Mouse (Mus musculus): ENCODE data around the gene Tec. TPM values are rescaled to one million over a fixed set of nuclear protein-coding genes. Genes with fewer than 3 reads are reported as not detected.

Gene Tec
- polyA plus RNA-seq, 1 experiment from 2014 or later: 7.9 TPM

GRCm38 (mm10) chr5:72723429-72723828 is 144.9 kb downstream of the Tec start:
- Histone ChIP-seq H3K27me3 (replicated peaks; ENCODE audit: control insufficient read depth, insufficient read depth, low read length) (no peaks in the 10 kb centered on the region), H3K4me3 (ENCODE audit: low read depth, low read length) (no peak overlapping the region), H3K4me2 (ENCODE audit: low read depth, low read length) (no peak overlapping the region), H3K36me3 (ENCODE audit: control insufficient read depth, insufficient read depth, low read length) (no peaks in the 10 kb centered on the region), H3K9me3 (ENCODE audit: control insufficient read depth, low read length) (0 out of 2 replicates have a peak, but pooled peaks cover 3% of the 10 kb centered on the region), H3K27ac (replicated peaks; ENCODE audit: low read depth, low read length) (no peak overlapping the region), H3K9ac (ENCODE audit: low read depth, low read length) (no peak overlapping the region), H3K4me1 (ENCODE audit: control insufficient read depth, insufficient read depth, low read length) (no peaks in the 10 kb centered on the region)
- DNase-seq (ENCODE audit: low spot score) (no peak), ATAC-seq (ENCODE audit: low read depth) (no peak)
- 62% methylated on average over 2 of the region's 2 CpGs for WGBS

DNA sequence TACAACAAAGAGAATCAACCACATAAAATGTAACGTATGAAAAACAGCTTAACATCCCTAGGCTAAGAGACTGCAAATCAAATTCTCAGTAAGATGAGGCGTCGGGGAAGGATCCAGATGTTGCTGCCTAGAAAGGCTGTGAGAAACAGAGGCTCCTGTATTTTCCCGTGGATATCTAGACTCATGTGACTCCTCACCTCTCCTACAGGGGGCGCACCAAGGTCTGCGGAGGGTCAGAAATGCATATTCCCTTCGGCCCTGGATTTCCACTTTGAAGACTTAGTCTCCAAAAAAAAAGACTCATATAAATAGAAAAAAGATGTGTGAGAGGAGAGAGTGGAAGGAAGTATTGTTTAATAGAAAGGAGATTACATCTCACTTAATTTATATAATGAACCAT is 147.7 kb downstream of the Tec start:
- Histone ChIP-seq H3K36me3 (ENCODE audit: control insufficient read depth, insufficient read depth, low read length) (no peaks in the 10 kb centered on the region), H3K27ac (replicated peaks; ENCODE audit: low read depth, low read length) (no peak overlapping the region), H3K27me3 (replicated peaks; ENCODE audit: control insufficient read depth, insufficient read depth, low read length) (no peaks in the 10 kb centered on the region), H3K4me3 (ENCODE audit: low read depth, low read length) (no peak overlapping the region), H3K4me1 (ENCODE audit: control insufficient read depth, insufficient read depth, low read length) (no peaks in the 10 kb centered on the region), H3K4me2 (ENCODE audit: low read depth, low read length) (no peak overlapping the region), H3K9ac (ENCODE audit: low read depth, low read length) (no peak overlapping the region), H3K9me3 (ENCODE audit: control insufficient read depth, low read length) (0 out of 2 replicates have a peak, but pooled peaks cover 3% of the 10 kb centered on the region)
- no peak for ATAC-seq (ENCODE audit: low read depth)
- 53% methylated on average over 7 of the region's 7 CpGs for WGBS
- no peak for DNase-seq (ENCODE audit: low spot score)

- H3K4me3 ChIP-seq (ENCODE audit: low read depth, low read length): no peak overlapping the region
- no peak overlapping the region for H3K9ac ChIP-seq (ENCODE audit: low read depth, low read length)
- no peak overlapping the region for H3K27ac ChIP-seq (replicated peaks; ENCODE audit: low read depth, low read length)
- ATAC-seq (ENCODE audit: low read depth): no peak
- WGBS: 29% methylated on average over 4 of the region's 4 CpGs
- no peak overlapping the region for H3K4me2 ChIP-seq (ENCODE audit: low read depth, low read length)
- no peaks in the 10 kb centered on the region for H3K36me3 ChIP-seq (ENCODE audit: control insufficient read depth, insufficient read depth, low read length)
- DNase-seq (ENCODE audit: low spot score): peak; percentile 65
- no peaks in the 10 kb centered on the region for H3K9me3 ChIP-seq (ENCODE audit: control insufficient read depth, low read length)
- H3K4me1 ChIP-seq (ENCODE audit: control insufficient read depth, insufficient read depth, low read length): no peaks in the 10 kb centered on the region
- H3K27me3 ChIP-seq (replicated peaks; ENCODE audit: control insufficient read depth, insufficient read depth, low read length): no peaks in the 10 kb centered on the region
Observed at GRCm38 (mm10) chr5:72710572-72711278, 157.6 kb downstream of the Tec start.

- no peaks in the 10 kb centered on the region for H3K4me1 ChIP-seq (ENCODE audit: control insufficient read depth, insufficient read depth, low read length)
- H3K4me2 ChIP-seq (ENCODE audit: low read depth, low read length): no peak overlapping the region
- H3K27me3 ChIP-seq (replicated peaks; ENCODE audit: control insufficient read depth, insufficient read depth, low read length): no peaks in the 10 kb centered on the region
- no peak for ATAC-seq (ENCODE audit: low read depth)
- H3K9ac ChIP-seq (ENCODE audit: low read depth, low read length): no peak overlapping the region
- H3K4me3 ChIP-seq (ENCODE audit: low read depth, low read length): no peak overlapping the region
- no peak overlapping the region for H3K27ac ChIP-seq (replicated peaks; ENCODE audit: low read depth, low read length)
- H3K36me3 ChIP-seq (ENCODE audit: control insufficient read depth, insufficient read depth, low read length): no peaks in the 10 kb centered on the region
- H3K9me3 ChIP-seq (ENCODE audit: control insufficient read depth, low read length): 0 out of 2 replicates have a peak, but pooled peaks cover 5% of the 10 kb centered on the region
- no peak for DNase-seq (ENCODE audit: low spot score)
- WGBS: 87% methylated on average over 9 of the region's 9 CpGs
Observed at GRCm38 (mm10) chr5:72709976-72710375, 158.3 kb downstream of the Tec start.

DNA sequence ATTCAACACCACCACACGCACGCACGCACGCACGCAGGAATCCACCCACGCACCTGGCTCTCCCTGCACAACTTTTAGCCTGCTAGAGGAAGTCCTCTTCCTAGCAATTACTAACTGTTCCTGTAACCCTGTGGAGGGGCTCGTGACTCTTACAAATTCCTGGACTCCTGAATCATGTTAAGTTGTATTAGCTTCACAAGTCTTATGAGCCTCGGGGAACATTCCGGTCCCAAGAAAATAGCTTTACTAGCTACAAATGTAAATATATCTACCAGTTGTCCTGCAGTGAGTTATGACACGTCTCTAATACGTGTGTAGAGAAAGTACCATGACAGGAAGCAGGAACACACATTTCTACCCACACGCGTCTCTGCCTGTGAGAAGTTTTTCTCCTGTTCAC is 158.8 kb downstream of the Tec start:
- Histone ChIP-seq H3K4me2 (ENCODE audit: low read depth, low read length) (no peak overlapping the region), H3K4me3 (ENCODE audit: low read depth, low read length) (no peak overlapping the region), H3K9me3 (ENCODE audit: control insufficient read depth, low read length) (0 out of 2 replicates have a peak, but pooled peaks cover 9% of the 10 kb centered on the region), H3K4me1 (ENCODE audit: control insufficient read depth, insufficient read depth, low read length) (no peaks in the 10 kb centered on the region), H3K36me3 (ENCODE audit: control insufficient read depth, insufficient read depth, low read length) (no peaks in the 10 kb centered on the region), H3K27me3 (replicated peaks; ENCODE audit: control insufficient read depth, insufficient read depth, low read length) (no peaks in the 10 kb centered on the region), H3K9ac (ENCODE audit: low read depth, low read length) (no peak overlapping the region), H3K27ac (replicated peaks; ENCODE audit: low read depth, low read length) (no peak overlapping the region)
- WGBS: 60% methylated on average over 13 of the region's 13 CpGs
- DNase-seq (ENCODE audit: low spot score): no peak
- ATAC-seq (ENCODE audit: low read depth): no peak

DNA sequence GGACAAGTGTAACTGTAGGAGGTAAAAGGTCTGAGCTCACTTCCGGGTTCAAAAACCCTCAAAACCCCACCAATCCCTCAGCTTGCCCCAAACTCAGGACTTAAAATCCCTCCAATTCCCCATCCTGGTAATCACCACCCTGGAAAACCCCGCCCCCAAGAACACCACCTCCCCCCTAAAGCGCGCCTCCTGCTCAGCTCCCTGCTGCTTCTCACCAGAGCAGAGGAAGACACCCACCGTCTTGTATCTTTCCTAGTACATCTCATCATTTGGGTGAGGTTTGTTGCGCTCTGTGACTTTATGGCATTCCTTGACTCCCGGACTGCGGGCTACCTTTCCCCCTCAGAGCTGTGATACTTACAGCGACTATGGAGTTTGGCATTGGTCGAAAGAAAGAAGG is 161.6 kb downstream of the Tec start:
- H3K27ac ChIP-seq (replicated peaks; ENCODE audit: low read depth, low read length): no peak overlapping the region
- peaks cover 9% of the 10 kb centered on the region; the same call in 1 of the 2 replicates for H3K9me3 ChIP-seq (ENCODE audit: control insufficient read depth, low read length)
- WGBS: 57% methylated on average over 10 of the region's 10 CpGs
- no peak for ATAC-seq (ENCODE audit: low read depth)
- no peak overlapping the region for H3K4me3 ChIP-seq (ENCODE audit: low read depth, low read length)
- peak overlapping the region; percentile 20; the same call in 1 of the 2 replicates for H3K4me2 ChIP-seq (ENCODE audit: low read depth, low read length)
- DNase-seq (ENCODE audit: low spot score): no peak
- no peak overlapping the region for H3K9ac ChIP-seq (ENCODE audit: low read depth, low read length)
- no peaks in the 10 kb centered on the region for H3K4me1 ChIP-seq (ENCODE audit: control insufficient read depth, insufficient read depth, low read length)
- no peaks in the 10 kb centered on the region for H3K27me3 ChIP-seq (replicated peaks; ENCODE audit: control insufficient read depth, insufficient read depth, low read length)
- no peaks in the 10 kb centered on the region for H3K36me3 ChIP-seq (ENCODE audit: control insufficient read depth, insufficient read depth, low read length)

DNA sequence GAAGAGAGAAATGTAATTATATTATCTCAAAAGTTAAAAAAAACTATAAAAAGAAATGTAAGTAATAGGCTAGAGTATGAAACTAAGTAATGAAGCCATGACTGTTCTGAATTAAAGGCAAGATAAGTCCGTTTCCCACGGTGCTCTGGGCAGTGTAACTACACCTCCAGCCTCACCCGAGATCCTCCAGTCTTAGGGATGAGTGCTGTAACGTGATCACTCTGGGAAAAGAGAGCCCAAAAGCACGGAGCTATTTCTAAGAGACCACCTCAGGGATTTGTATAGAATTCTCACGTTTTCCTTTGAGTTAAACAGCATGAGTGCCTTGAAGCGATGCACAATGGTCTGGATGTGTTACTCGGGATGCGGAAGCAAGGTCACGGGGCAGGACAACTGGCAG is 162.2 kb downstream of the Tec start:
- Histone ChIP-seq H3K4me2 (ENCODE audit: low read depth, low read length) (peak overlapping the region; percentile 20; the same call in 1 of the 2 replicates), H3K27ac (replicated peaks; ENCODE audit: low read depth, low read length) (no peak overlapping the region), H3K9ac (ENCODE audit: low read depth, low read length) (no peak overlapping the region), H3K9me3 (ENCODE audit: control insufficient read depth, low read length) (peaks cover 13% of the 10 kb centered on the region; the same call in 1 of the 2 replicates), H3K27me3 (replicated peaks; ENCODE audit: control insufficient read depth, insufficient read depth, low read length) (no peaks in the 10 kb centered on the region), H3K36me3 (ENCODE audit: control insufficient read depth, insufficient read depth, low read length) (no peaks in the 10 kb centered on the region), H3K4me3 (ENCODE audit: low read depth, low read length) (no peak overlapping the region), H3K4me1 (ENCODE audit: control insufficient read depth, insufficient read depth, low read length) (no peaks in the 10 kb centered on the region)
- WGBS: 32% methylated on average over 10 of the region's 10 CpGs
- ATAC-seq (ENCODE audit: low read depth) (peak; percentile 79; the same call in 1 of the 2 replicates), DNase-seq (ENCODE audit: low spot score) (peak; percentile 61)
